9 mouse cellular contexts compared by ENCODE assay signal in genomic region chr4:134511730-134512129, GRCm38 (mm10). TPM values are rescaled to one million over a fixed set of nuclear protein-coding genes. Genes with fewer than 3 reads are reported as not detected.
A peak's percentile ranks its signal among the peaks of the same experiment; 100 is the strongest.
DNase-seq lines count a peak whose midpoint lies in the region; ATAC-seq and TF ChIP-seq lines count a peak whose summit lies in the region.
"Had no signal": no experiment of that assay in that cellular context is flagged by ENCODE, and none has a peak within 500 bp of the region (broad histone marks: within the 10 kb centered on the region; RNA-seq: fewer than 3 reads in every experiment).

No protein-coding gene starts in this region.

- no peaks in the 10 kb centered on the region for H3K27me3 ChIP-seq in lung, embryonic 14.5 days (ENCODE audit: insufficient read depth, low read length)
- H3K27me3 ChIP-seq in embryonic facial prominence, embryonic 13.5 days: no peaks in the 10 kb centered on the region
- no peaks in the 10 kb centered on the region for H3K27me3 ChIP-seq in intestine, embryonic 14.5 days (replicated peaks; ENCODE audit: control insufficient read depth, insufficient read depth, low read length)
- H3K27me3 ChIP-seq in midbrain, embryonic 15.5 days (replicated peaks): no peaks in the 10 kb centered on the region

- H3K9me3 ChIP-seq in lung, embryonic 14.5 days (ENCODE audit: low read depth, low read length): no peaks in the 10 kb centered on the region
- no peaks in the 10 kb centered on the region for H3K9me3 ChIP-seq in embryonic facial prominence, embryonic 13.5 days
- no peaks in the 10 kb centered on the region for H3K9me3 ChIP-seq in intestine, embryonic 14.5 days (ENCODE audit: control insufficient read depth, low read length)
- no peaks in the 10 kb centered on the region for H3K9me3 ChIP-seq in midbrain, embryonic 15.5 days

- no peak for DNase-seq in lung, embryonic 14.5 days
- no peak for DNase-seq in lung, adult 2 months
- no peak for DNase-seq in intestine, embryonic 14.5 days (ENCODE audit: low spot score)
- DNase-seq in cerebellum, postnatal 4 days (ENCODE audit: low spot score in 2 of 2): no peak
- DNase-seq in gastrocnemius, postnatal 36 days: no peak
- DNase-seq: thymus, postnatal 25 days had no signal

- H3K27ac ChIP-seq in lung, embryonic 14.5 days (ENCODE audit: low read depth): 0 out of 2 replicates have a peak overlapping the region, but pooled peaks have one; percentile 10
- H3K27ac ChIP-seq in embryonic facial prominence, embryonic 13.5 days: no peak overlapping the region
- H3K27ac ChIP-seq in intestine, embryonic 14.5 days (ENCODE audit: low read depth): no peak overlapping the region
- no peak overlapping the region for H3K27ac ChIP-seq in midbrain, embryonic 15.5 days

- peak overlapping the region; percentile 67 for H3K4me3 ChIP-seq in lung, embryonic 14.5 days (ENCODE audit: low read depth, low read length)
- H3K4me3 ChIP-seq in lung, adult 2 months (replicated peaks; ENCODE audit: extremely low read depth, low read depth, low read length): no peak overlapping the region
- H3K4me3 ChIP-seq in embryonic facial prominence, embryonic 13.5 days: peak overlapping the region; percentile 65
- peak overlapping the region; percentile 66 for H3K4me3 ChIP-seq in intestine, embryonic 14.5 days (ENCODE audit: low read depth, low read length)
- H3K4me3 ChIP-seq in midbrain, embryonic 15.5 days: peak overlapping the region; percentile 44

- no peak for TF ChIP-seq POLR2A in lung, adult 2 months (IDR thresholded peaks at IDR 0.05; ENCODE audit: borderline replicate concordance, extremely low read depth, low read depth, low read length)

- 67% methylated on average over 6 of the region's 6 CpGs for WGBS in lung, embryonic 14.5 days
- WGBS in lung, adult 2 months: 46% methylated on average over 6 of the region's 6 CpGs
- WGBS in embryonic facial prominence, embryonic 13.5 days: 70% methylated on average over 6 of the region's 6 CpGs
- WGBS in intestine, embryonic 14.5 days: 70% methylated on average over 6 of the region's 6 CpGs
- WGBS in midbrain, embryonic 15.5 days: 71% methylated on average over 6 of the region's 6 CpGs

- TF ChIP-seq CTCF in lung, embryonic 14.5 days (IDR thresholded peaks at IDR 0.05; ENCODE audit: low read depth): no peak
- no peak for TF ChIP-seq CTCF in lung, adult 2 months (IDR thresholded peaks at IDR 0.05; ENCODE audit: insufficient read depth, low read length)

- no peak for ATAC-seq in lung, embryonic 14.5 days (ENCODE audit: insufficient read depth)
- no peak for ATAC-seq in embryonic facial prominence, embryonic 13.5 days (ENCODE audit: insufficient number of reproducible peaks, insufficient read depth, low FRiP score, low TSS enrichment, low read depth)
- no peak for ATAC-seq in intestine, embryonic 14.5 days (replicated peaks; ENCODE audit: low FRiP score, low TSS enrichment, low read depth)
- no peak for ATAC-seq in midbrain, embryonic 15.5 days (replicated peaks)
- no peak for ATAC-seq in inflammation-experienced regulatory T-cells, adult 6 months

- peak overlapping the region; percentile 71 for H3K9ac ChIP-seq in lung, embryonic 14.5 days
- H3K9ac ChIP-seq in embryonic facial prominence, embryonic 13.5 days: peak overlapping the region; percentile 72; the same call in 1 of the 2 replicates
- H3K9ac ChIP-seq in intestine, embryonic 14.5 days (ENCODE audit: low read length): peak overlapping the region; percentile 64
- H3K9ac ChIP-seq in midbrain, embryonic 15.5 days: no peak overlapping the region

- peak overlapping the region; percentile 89 for H3K4me2 ChIP-seq in lung, embryonic 14.5 days
- H3K4me2 ChIP-seq in embryonic facial prominence, embryonic 13.5 days: peak overlapping the region; percentile 94
- H3K4me2 ChIP-seq in intestine, embryonic 14.5 days (ENCODE audit: low read length): peak overlapping the region; percentile 88
- peak overlapping the region; percentile 91 for H3K4me2 ChIP-seq in midbrain, embryonic 15.5 days

- peaks cover 4% of the 10 kb centered on the region; the same call in 1 of the 2 replicates for H3K36me3 ChIP-seq in lung, embryonic 14.5 days (ENCODE audit: insufficient read depth)
- H3K36me3 ChIP-seq in embryonic facial prominence, embryonic 13.5 days: peaks cover 6% of the 10 kb centered on the region; the same call in 1 of the 2 replicates
- H3K36me3 ChIP-seq in intestine, embryonic 14.5 days (ENCODE audit: control insufficient read depth, insufficient read depth, low read length): no peaks in the 10 kb centered on the region
- H3K36me3 ChIP-seq in midbrain, embryonic 15.5 days (replicated peaks): no peaks in the 10 kb centered on the region

- H3K4me1 ChIP-seq in lung, embryonic 14.5 days (ENCODE audit: insufficient read depth): peaks cover 6% of the 10 kb centered on the region; the same call in 1 of the 2 replicates
- peaks cover 4% of the 10 kb centered on the region for H3K4me1 ChIP-seq in lung, adult 2 months (ENCODE audit: control insufficient read depth, insufficient read depth, low read length)
- H3K4me1 ChIP-seq in embryonic facial prominence, embryonic 13.5 days: peaks cover 17% of the 10 kb centered on the region
- H3K4me1 ChIP-seq in intestine, embryonic 14.5 days (replicated peaks; ENCODE audit: control insufficient read depth, insufficient read depth, low read length): peaks cover 3% of the 10 kb centered on the region; the same call in 1 of the 2 replicates
- H3K4me1 ChIP-seq in midbrain, embryonic 15.5 days: peaks cover 6% of the 10 kb centered on the region

- intact Hi-C loops in gastrocnemius, postnatal 36 days (cut with DNase I): no loop called here

RNA-seq across cellular contexts. Expression of gene Aunip, which starts 0.9 kb away (rescaled TPM):
- polyA plus RNA-seq in lung, embryonic 14.5 days (2014; fragmentation: Nextera tagmentation; extraction: Ambion mirVana): 9.6 and 10.7 TPM in 2 replicates
- polyA plus RNA-seq in lung, adult 2 months (2012; rRNA removed): not detected in 2 replicates
- 10.6 and 11.7 TPM in 2 replicates for polyA plus RNA-seq in embryonic facial prominence, embryonic 13.5 days (2015; fragmentation: Nextera tagmentation; extraction: Ambion mirVana)
- polyA plus RNA-seq in intestine, embryonic 14.5 days (2014; fragmentation: Nextera tagmentation; extraction: Ambion mirVana): 7.8 and 8.2 TPM in 2 replicates
- polyA plus RNA-seq in midbrain, embryonic 15.5 days (2015; fragmentation: Nextera tagmentation; extraction: Ambion mirVana): 1.3 and 1.9 TPM in 2 replicates
- polyA plus RNA-seq in inflammation-experienced regulatory T-cells, adult 6 months (2017; shearing (Covaris generic)): 1 to 10 TPM in 1 of 3 experiments, under 1 TPM in 2; 0.44 to 7.2 (median 0.94) TPM
- under 1 TPM in 1 of 2 experiments, not detected in 1; 0.20 TPM for total RNA-seq in gastrocnemius, postnatal 36 days (2021)

RNA-seq across cellular contexts. Expression of gene Paqr7, which starts 15.2 kb away (rescaled TPM):
- 1.1 TPM in 2 replicates for polyA plus RNA-seq in lung, embryonic 14.5 days (2014; fragmentation: Nextera tagmentation; extraction: Ambion mirVana)
- polyA plus RNA-seq in lung, adult 2 months (2012; rRNA removed): 146 and 205 TPM in 2 replicates
- 3.8 and 4.0 TPM in 2 replicates for polyA plus RNA-seq in embryonic facial prominence, embryonic 13.5 days (2015; fragmentation: Nextera tagmentation; extraction: Ambion mirVana)
- polyA plus RNA-seq in intestine, embryonic 14.5 days (2014; fragmentation: Nextera tagmentation; extraction: Ambion mirVana): 1.3 and 2.1 TPM in 2 replicates
- polyA plus RNA-seq in midbrain, embryonic 15.5 days (2015; fragmentation: Nextera tagmentation; extraction: Ambion mirVana): 22.6 and 24.7 TPM in 2 replicates
- 10 to 100 TPM; 22.5 to 35.0 (median 31.7) TPM for polyA plus RNA-seq in inflammation-experienced regulatory T-cells, adult 6 months (2017; shearing (Covaris generic))
- total RNA-seq in gastrocnemius, postnatal 36 days (2021): 1 to 10 TPM; 2.4 to 3.0 TPM

RNA-seq across cellular contexts. Expression of gene Mtfr1l, which starts 23.5 kb away (rescaled TPM):
- 119 and 125 TPM in 2 replicates for polyA plus RNA-seq in lung, embryonic 14.5 days (2014; fragmentation: Nextera tagmentation; extraction: Ambion mirVana)
- 115 and 169 TPM in 2 replicates for polyA plus RNA-seq in lung, adult 2 months (2012; rRNA removed)
- 129 and 130 TPM in 2 replicates for polyA plus RNA-seq in embryonic facial prominence, embryonic 13.5 days (2015; fragmentation: Nextera tagmentation; extraction: Ambion mirVana)
- 109 and 117 TPM in 2 replicates for polyA plus RNA-seq in intestine, embryonic 14.5 days (2014; fragmentation: Nextera tagmentation; extraction: Ambion mirVana)
- 164 and 173 TPM in 2 replicates for polyA plus RNA-seq in midbrain, embryonic 15.5 days (2015; fragmentation: Nextera tagmentation; extraction: Ambion mirVana)
- polyA plus RNA-seq in inflammation-experienced regulatory T-cells, adult 6 months (2017; shearing (Covaris generic)): 100 to 1,000 TPM in 1 of 3 experiments, 10 to 100 TPM in 2; 64.7 to 110 (median 89.2) TPM
- total RNA-seq in gastrocnemius, postnatal 36 days (2021): 100 to 1,000 TPM; 124 to 130 TPM

RNA-seq across cellular contexts. Expression of gene Selenon, which starts 40.2 kb away (rescaled TPM):
- polyA plus RNA-seq in lung, embryonic 14.5 days (2014; fragmentation: Nextera tagmentation; extraction: Ambion mirVana): 49.5 and 62.0 TPM in 2 replicates
- polyA plus RNA-seq in lung, adult 2 months (2012; rRNA removed): 36.2 and 42.2 TPM in 2 replicates
- 15.4 and 16.2 TPM in 2 replicates for polyA plus RNA-seq in embryonic facial prominence, embryonic 13.5 days (2015; fragmentation: Nextera tagmentation; extraction: Ambion mirVana)
- 14.7 and 15.6 TPM in 2 replicates for polyA plus RNA-seq in intestine, embryonic 14.5 days (2014; fragmentation: Nextera tagmentation; extraction: Ambion mirVana)
- polyA plus RNA-seq in midbrain, embryonic 15.5 days (2015; fragmentation: Nextera tagmentation; extraction: Ambion mirVana): 28.3 and 35.6 TPM in 2 replicates
- polyA plus RNA-seq in inflammation-experienced regulatory T-cells, adult 6 months (2017; shearing (Covaris generic)): under 1 TPM; 0.44 to 0.63 (median 0.63) TPM
- total RNA-seq in gastrocnemius, postnatal 36 days (2021): 1 to 10 TPM; 4.9 to 6.1 TPM

RNA-seq across cellular contexts. Expression of gene Stmn1, which starts 43.6 kb away (rescaled TPM):
- 1,723 and 1,772 TPM in 2 replicates for polyA plus RNA-seq in lung, embryonic 14.5 days (2014; fragmentation: Nextera tagmentation; extraction: Ambion mirVana)
- 18.8 and 38.6 TPM in 2 replicates for polyA plus RNA-seq in lung, adult 2 months (2012; rRNA removed)
- 2,120 and 2,313 TPM in 2 replicates for polyA plus RNA-seq in embryonic facial prominence, embryonic 13.5 days (2015; fragmentation: Nextera tagmentation; extraction: Ambion mirVana)
- polyA plus RNA-seq in intestine, embryonic 14.5 days (2014; fragmentation: Nextera tagmentation; extraction: Ambion mirVana): 1,522 and 1,793 TPM in 2 replicates
- polyA plus RNA-seq in midbrain, embryonic 15.5 days (2015; fragmentation: Nextera tagmentation; extraction: Ambion mirVana): 7,501 and 7,674 TPM in 2 replicates
- polyA plus RNA-seq in inflammation-experienced regulatory T-cells, adult 6 months (2017; shearing (Covaris generic)): 100 to 1,000 TPM in 1 of 3 experiments, 10 to 100 TPM in 2; 62.2 to 637 (median 91.9) TPM
- 1 to 10 TPM; 8.0 TPM for total RNA-seq in gastrocnemius, postnatal 36 days (2021)
